8 mouse cellular contexts compared by ENCODE assay signal in the genomic region with DNA sequence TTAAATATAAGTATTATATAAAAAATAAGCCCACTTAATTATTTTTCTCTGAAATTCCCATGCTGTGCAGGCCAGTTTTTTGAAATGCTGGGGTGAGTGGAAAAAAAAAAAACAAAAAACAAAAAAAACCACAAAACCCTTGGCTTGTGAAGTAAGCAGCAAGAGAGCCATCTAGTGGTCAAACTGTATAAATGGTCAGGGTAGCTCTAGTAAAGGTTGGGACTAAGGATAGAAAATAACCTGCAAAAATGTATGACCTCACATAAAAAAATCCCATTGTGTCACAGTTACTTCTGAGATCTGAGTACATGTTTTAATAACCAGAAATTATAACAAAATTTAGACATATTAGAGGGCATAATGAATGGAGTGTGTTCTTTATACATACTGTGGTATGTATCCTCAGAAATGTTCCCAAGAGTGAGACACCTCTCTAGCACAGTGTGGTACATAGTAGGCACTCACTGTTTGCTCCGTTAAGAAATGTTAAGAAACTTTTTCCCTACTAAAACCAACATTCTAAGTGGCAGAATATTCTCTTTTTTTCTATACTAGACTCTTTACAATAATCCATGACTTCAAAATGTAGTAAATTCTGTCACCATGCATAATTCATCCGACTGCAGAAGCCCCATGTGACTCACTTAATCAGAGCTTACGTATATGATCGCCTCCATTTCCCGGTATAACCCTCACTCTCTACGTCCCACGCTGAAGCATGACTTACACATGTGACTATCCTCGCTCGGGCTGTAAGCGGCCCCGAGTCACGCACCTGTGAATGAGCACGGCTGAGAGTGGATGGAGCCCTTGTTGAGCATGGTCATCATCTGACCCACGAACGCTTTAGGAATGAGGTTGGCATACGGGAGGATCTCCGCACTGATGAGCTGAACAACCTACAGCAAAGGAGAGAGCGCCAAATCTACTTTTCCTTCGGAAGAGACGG.
DNase-seq lines count a peak whose midpoint lies in the region; ATAC-seq and TF ChIP-seq lines count a peak whose summit lies in the region.

No protein-coding gene starts in this region.

- TF ChIP-seq POLR2A in limb, embryonic 14.5 days (IDR thresholded peaks at IDR 0.05; ENCODE audit: borderline replicate concordance, extremely low read depth, insufficient read depth, insufficient read length), result no peak

- no peak for TF ChIP-seq EP300 in stomach, postnatal 0 days (optimal IDR thresholded peaks at IDR 0.05)

- DNase-seq in frontal cortex, postnatal 14 days (ENCODE audit: low spot score in 2 of 2), result no peak
- peak; percentile 79 for DNase-seq in 3T3-L1 (ENCODE audit: low read depth, low spot score)
- peak; percentile 23 for DNase-seq in c-Kit-positive CD71-positive TER-119-negative erythroid progenitor cells, embryonic 14.5 days (ENCODE audit: low read depth)
- peak; percentile 80 for DNase-seq in limb, embryonic 14.5 days (ENCODE audit: low spot score)
- no peak for DNase-seq in stomach, postnatal 0 days (ENCODE audit: low spot score)
- no peak for DNase-seq in gastrocnemius, adult 8-10 months (ENCODE audit: low spot score in 2 of 2)
- DNase-seq in left cerebral cortex, adult 9 months (ENCODE audit: low spot score in 2 of 2), result no peak

- H3K27me3 ChIP-seq in limb, embryonic 14.5 days (ENCODE audit: control insufficient read depth, insufficient read depth, low read length), result no peaks in the 10 kb centered on the region
- H3K27me3 ChIP-seq in stomach, postnatal 0 days (ENCODE audit: control insufficient read depth, insufficient read depth, low read length), result no peaks in the 10 kb centered on the region

- peaks cover 70% of the 10 kb centered on the region for H3K36me3 ChIP-seq in limb, embryonic 14.5 days (ENCODE audit: control insufficient read depth, insufficient read depth, low read length)
- H3K36me3 ChIP-seq in stomach, postnatal 0 days (ENCODE audit: control insufficient read depth, insufficient read depth, low read length), result peaks cover 13% of the 10 kb centered on the region

- H3K9me3 ChIP-seq in limb, embryonic 14.5 days (ENCODE audit: control insufficient read depth, low read length), result no peaks in the 10 kb centered on the region
- H3K9me3 ChIP-seq in stomach, postnatal 0 days (ENCODE audit: control insufficient read depth, low read length), result no peaks in the 10 kb centered on the region

- no peaks in the 10 kb centered on the region for H3K4me1 ChIP-seq in limb, embryonic 14.5 days (ENCODE audit: control insufficient read depth, insufficient read depth, low read length)
- no peaks in the 10 kb centered on the region for H3K4me1 ChIP-seq in stomach, postnatal 0 days (replicated peaks; ENCODE audit: control insufficient read depth, insufficient read depth)

- no peak overlapping the region for H3K27ac ChIP-seq in limb, embryonic 14.5 days (replicated peaks; ENCODE audit: low read depth, low read length)
- H3K27ac ChIP-seq in stomach, postnatal 0 days (replicated peaks), result no peak overlapping the region

- no peak overlapping the region for H3K4me2 ChIP-seq in limb, embryonic 14.5 days (replicated peaks; ENCODE audit: low read depth, low read length, severe bottlenecking)
- no peak overlapping the region for H3K4me2 ChIP-seq in stomach, postnatal 0 days (replicated peaks; ENCODE audit: low read depth)

- H3K4me3 ChIP-seq in limb, embryonic 14.5 days (replicated peaks; ENCODE audit: low read length), result no peak overlapping the region
- H3K4me3 ChIP-seq in stomach, postnatal 0 days (ENCODE audit: low read depth, low read length), result no peak overlapping the region

- ATAC-seq in frontal cortex, adult (ENCODE audit: low TSS enrichment), result peak; percentile 65
- ATAC-seq in limb, embryonic 14.5 days (ENCODE audit: low FRiP score, low read depth), result 0 out of 2 replicates have a peak, but pooled peaks have one; percentile 38
- 0 out of 2 replicates have a peak, but pooled peaks have one; percentile 54 for ATAC-seq in stomach, postnatal 0 days (ENCODE audit: low FRiP score, low TSS enrichment)

- no peak overlapping the region for H3K9ac ChIP-seq in limb, embryonic 14.5 days (ENCODE audit: low read depth, low read length, severe bottlenecking)
- no peak overlapping the region for H3K9ac ChIP-seq in stomach, postnatal 0 days (ENCODE audit: low read length)

- 91% methylated on average over 20 of the region's 20 CpGs for WGBS in limb, embryonic 14.5 days
- 89% methylated on average over 20 of the region's 20 CpGs for WGBS in stomach, postnatal 0 days

- TF ChIP-seq CTCF in stomach, postnatal 0 days (IDR thresholded peaks at IDR 0.05; ENCODE audit: low read depth), result peak; percentile 86

Comparison
In these comparisons a context has a peak if more than half of its experiments do, and no peak if none do; other contexts are left out.
1. DNase-seq: peak in 3T3-L1 (single experiment), c-Kit-positive CD71-positive TER-119-negative erythroid progenitor cells, embryonic 14.5 days (single experiment) and limb, embryonic 14.5 days (single experiment); none in frontal cortex, postnatal 14 days (0 of 2), stomach, postnatal 0 days (single experiment), gastrocnemius, adult 8-10 months (0 of 2) and left cerebral cortex, adult 9 months (0 of 2).
2. Peak in every context shown above with its lines, with median percentiles within 50 percentile points of each other: ATAC-seq.